Mouse (Mus musculus) naive thymus-derived CD4-positive, alpha-beta T cell, adult 2 months (primary cell): ENCODE measurements around the gene Zfp94.
A peak's percentile ranks its signal among the peaks of the same experiment; 100 is the strongest.

ENCODE experiments used
- DNase-seq: peaks from one replicate; pipeline ENCODE4 v3.0.0-alpha.2; 2011; ENCODE audit warnings: low read depth

Gene Zfp94

GRCm38 (mm10) chr7:24316567-24317092, at the start of gene Zfp94:
Gene Zfp94 (minus strand): TSS chr7:24316666.
- DNase-seq = peak; percentile 90

- DNase-seq = peak; percentile 28
Observed at GRCm38 (mm10) chr7:24365258-24366014, 49.0 kb upstream of the Zfp94 start.

GRCm38 (mm10) chr7:24364827-24365226, 48.4 kb upstream of the Zfp94 start:
- peak; percentile 96 for DNase-seq

- peak; percentile 87 for DNase-seq
Observed at GRCm38 (mm10) chr7:24363228-24363627, 46.8 kb upstream of the Zfp94 start.

- DNase-seq = peak; percentile 55
Observed at GRCm38 (mm10) chr7:24361001-24361400, 44.5 kb upstream of the Zfp94 start.

GRCm38 (mm10) chr7:24359269-24359668, 42.8 kb upstream of the Zfp94 start:
- DNase-seq = no peak

- DNase-seq = peak; percentile 64
Observed at GRCm38 (mm10) chr7:24357899-24358298, 41.4 kb upstream of the Zfp94 start.

GRCm38 (mm10) chr7:24356081-24356480, 39.6 kb upstream of the Zfp94 start:
- DNase-seq = no peak

GRCm38 (mm10) chr7:24355646-24356045, 39.2 kb upstream of the Zfp94 start:
- no peak for DNase-seq

- no peak for DNase-seq
Observed at GRCm38 (mm10) chr7:24348896-24349295, 32.4 kb upstream of the Zfp94 start, which contains the start of gene Lypd5. Gene Lypd5 (plus strand): TSS chr7:24349196.

- DNase-seq = no peak
Observed at GRCm38 (mm10) chr7:24346444-24346843, 30.0 kb upstream of the Zfp94 start.

- no peak for DNase-seq
Observed at GRCm38 (mm10) chr7:24343701-24344272, 27.3 kb upstream of the Zfp94 start.

GRCm38 (mm10) chr7:24338241-24338640, 21.8 kb upstream of the Zfp94 start:
- no peak for DNase-seq

GRCm38 (mm10) chr7:24335699-24336309, 19.3 kb upstream of the Zfp94 start:
- peak; percentile 90 for DNase-seq

- no peak for DNase-seq
Observed at GRCm38 (mm10) chr7:24333304-24333986, 17.0 kb upstream of the Zfp94 start, which contains the start of gene Tescl. Gene Tescl (minus strand): TSS chr7:24333936.

GRCm38 (mm10) chr7:24327281-24327975, 11.0 kb upstream of the Zfp94 start:
- no peak for DNase-seq

GRCm38 (mm10) chr7:24326273-24327135, 10.0 kb upstream of the Zfp94 start:
- DNase-seq = no peak

- DNase-seq = no peak
Observed at GRCm38 (mm10) chr7:24325675-24326128, 9.2 kb upstream of the Zfp94 start.

GRCm38 (mm10) chr7:24325197-24325596, 8.7 kb upstream of the Zfp94 start:
- no peak for DNase-seq

GRCm38 (mm10) chr7:24322593-24322992, 6.1 kb upstream of the Zfp94 start:
- no peak for DNase-seq

- no peak for DNase-seq
Observed at GRCm38 (mm10) chr7:24318942-24319341, 2.5 kb upstream of the Zfp94 start.
